Mouse (Mus musculus) frontal cortex, adult (tissue): ENCODE data around the gene Ncoa1.

Experiments used
- ATAC-seq: cut with Nextera tagmentation; 2 replicates; pipeline ENCODE4 v1.9.2; 2017; ENCODE audit warnings: mild to moderate bottlenecking, moderate library complexity, mixed read lengths; ENCODE audit not compliant: low TSS enrichment

The Ncoa1 gene

DNA sequence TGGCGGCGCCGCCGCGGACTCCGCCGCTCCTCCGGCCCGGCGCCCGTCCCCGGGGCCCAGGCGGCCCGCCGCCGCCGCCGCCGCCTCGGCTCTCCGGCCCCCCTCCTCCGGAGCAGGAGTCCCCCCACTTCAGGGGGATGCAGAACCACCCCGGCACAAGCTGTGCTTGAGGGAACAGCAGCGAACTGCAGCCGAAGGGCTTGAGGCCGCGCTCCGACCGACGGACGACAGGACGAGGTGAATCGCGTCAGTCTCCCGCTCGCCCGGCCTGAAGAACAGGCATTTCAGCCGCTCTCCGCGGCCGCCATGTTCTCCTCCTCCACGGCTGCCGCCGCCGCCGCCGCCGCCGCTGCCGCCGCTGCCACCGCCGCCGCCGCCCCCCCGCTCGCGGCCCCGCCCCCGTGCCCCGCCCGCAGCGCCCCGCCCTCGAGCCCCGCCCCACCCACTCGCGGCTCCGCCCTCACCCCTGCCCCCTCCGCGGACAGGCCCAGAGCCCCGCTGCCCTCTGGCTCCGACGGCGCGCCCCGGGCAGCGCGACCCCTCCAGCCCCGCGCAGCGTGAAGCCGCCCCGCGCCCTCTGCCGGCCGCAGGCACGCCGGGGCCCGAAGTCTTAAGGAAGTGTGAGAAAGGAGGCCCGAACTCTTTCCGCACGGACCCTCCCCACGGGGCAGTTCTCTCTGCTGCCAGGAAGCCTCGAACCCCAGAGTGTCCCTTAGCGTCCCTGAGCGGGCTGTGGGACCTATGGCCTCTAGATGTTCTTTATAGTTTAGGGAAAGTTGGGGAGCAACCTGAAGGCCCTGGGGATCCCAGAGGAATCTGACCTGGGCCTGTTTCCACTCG, at the start of gene Ncoa1:
Ncoa1 (minus strand) TSS at position 351 of the 840 bp plus-strand sequence.
- peak; percentile 35 for ATAC-seq

DNA sequence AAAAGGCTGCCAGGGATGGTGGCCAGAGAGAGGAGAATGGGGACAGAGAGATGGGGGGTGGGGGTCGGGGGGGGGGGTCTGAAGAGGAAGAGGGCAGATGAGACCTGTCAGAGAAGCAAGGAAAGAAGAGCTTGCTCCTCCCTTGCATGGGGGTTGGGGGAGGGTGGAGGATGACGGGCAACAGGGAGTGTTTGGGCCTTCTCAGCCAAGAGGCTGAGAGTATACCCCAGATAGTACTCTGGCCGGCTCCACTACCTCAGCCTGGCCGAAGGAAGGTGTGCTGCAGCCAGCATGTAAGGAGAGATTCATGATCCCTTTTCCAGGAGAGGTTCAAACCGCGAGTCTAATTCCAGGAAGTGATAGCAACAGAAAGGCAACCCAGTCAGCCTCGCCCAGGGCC, 47.6 kb upstream of the Ncoa1 start:
- no peak for ATAC-seq

DNA sequence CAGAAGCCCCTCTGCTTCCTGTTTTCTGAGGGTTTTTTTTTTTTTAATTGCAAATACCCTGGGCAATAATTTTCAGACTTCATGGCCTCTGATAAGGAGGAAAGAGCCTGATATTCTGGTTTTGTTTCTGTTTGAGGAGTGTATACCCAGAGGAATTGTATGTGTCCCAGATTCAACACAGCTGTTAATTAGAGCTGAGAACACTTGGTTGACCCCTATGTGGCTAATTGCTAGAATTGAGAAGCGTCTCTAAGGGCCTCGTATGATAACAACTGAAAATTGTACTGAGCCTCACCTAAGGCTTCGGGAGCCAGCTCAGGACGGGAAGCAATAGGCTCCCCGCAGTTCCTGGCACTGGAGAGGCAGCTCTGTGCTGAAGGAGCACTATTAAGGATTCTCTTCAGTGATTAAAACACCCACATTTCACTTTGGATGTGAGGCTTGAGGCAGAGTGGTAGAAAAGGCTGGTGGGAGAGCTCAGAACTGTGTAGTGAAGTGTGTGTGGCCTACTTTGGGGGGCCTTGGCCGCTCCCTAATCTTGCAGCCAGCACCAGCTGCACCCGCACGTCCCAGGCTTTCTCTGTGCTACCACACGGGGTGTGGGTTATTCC, 46.8 kb upstream of the Ncoa1 start:
- ATAC-seq = peak; percentile 77

DNA sequence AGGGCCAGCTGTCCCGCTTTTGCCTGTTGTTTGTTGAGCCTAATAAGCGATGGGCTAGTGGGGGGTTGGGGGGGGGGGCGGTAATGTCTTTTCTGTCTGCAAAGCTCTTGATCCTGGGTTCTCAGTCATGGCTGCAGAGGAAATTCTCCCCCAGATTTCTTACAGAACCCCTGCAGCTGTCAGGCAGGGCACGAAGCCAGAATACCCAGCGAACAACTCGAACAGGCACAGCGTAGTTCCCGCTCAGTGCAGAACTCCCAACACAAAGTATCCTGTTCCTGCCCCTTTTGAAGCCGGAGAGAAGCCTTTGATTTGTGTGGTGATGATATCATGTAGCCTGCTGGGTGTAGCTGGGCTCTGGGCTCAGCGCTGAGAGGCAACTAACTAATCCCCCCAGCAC, 46.2 kb upstream of the Ncoa1 start:
- ATAC-seq = peak; percentile 58

DNA sequence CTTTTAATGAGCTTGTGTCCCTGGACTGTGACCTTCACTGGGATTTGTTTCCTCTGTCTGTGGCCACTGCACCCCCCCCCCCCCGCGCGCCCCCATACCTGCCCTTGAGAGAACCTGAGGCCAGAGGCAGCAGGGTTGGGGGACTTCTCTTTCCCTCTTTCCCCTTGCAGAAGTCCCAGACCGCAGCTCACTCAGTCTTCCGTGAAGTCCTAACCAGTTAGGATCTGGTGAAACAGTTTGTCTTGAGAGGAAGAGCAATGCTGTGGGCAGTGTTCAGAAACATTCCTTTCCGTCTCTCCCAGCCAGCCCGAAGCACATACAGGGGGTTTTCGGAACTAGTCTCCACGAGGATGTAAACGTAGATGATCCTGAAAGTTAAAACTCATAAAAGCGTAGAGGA, 42.0 kb upstream of the Ncoa1 start:
- ATAC-seq = no peak

DNA sequence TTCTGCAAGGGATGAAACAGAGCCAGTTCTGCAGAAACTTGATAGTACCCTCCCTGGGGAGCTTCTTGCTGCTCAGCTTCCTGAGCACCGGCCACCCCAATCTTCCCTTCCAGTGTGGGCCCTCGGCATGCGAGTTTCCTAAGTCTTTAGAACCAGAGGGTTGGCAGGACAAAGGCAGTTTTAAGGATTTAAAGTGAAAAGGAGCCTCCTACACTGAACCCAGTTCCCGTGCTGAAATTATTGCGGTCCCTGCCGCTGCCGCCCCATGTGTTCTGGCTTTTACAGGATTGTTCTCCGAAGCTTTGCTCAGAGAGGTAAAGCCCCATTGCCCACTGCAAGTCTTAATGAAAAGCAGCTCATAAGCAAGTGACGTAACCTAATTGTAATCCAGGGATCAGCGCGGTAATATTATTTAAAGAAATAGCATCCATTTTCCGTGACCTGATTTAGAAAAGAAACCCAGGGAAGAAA, 32.6 kb upstream of the Ncoa1 start:
- peak; percentile 56 for ATAC-seq

DNA sequence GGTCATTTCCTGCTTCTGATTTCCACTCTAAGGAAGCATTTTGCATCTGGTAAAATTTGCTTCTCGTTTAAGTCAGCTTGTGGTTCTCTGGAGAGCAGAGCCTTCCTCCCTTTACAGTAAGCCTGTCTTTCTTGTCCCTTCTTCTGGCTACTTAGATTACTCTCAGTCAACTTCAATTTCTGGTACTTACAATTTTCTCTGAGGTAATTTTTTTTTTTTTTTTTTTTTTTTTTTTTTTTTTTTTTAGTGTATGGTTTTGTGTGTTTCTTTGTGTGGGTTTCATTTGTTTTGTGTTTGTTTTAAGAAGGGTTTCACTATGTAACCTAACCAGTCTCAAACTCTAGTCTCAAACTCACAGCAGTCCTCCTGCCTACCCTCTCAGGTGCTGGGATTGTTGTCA, 31.2 kb upstream of the Ncoa1 start:
- ATAC-seq = no peak

DNA sequence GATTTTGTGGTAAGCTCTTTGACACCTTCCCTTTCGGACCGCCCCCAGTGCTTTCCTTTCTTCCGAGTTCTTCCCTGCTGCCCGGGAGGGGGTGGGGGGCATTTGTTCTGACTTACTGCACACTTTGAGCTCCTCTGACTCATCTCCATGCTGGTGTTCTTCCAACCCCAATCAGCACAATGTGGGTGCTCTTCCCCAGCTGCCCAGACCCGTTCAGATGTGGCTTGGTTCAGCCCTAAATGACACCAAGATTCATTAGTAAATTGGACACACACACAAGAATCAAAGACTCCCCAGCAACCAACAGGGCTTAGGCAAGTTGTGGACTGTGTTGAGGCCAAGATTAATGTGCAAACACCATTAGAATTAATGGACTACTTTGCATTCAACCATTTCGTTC, 30.5 kb upstream of the Ncoa1 start:
- ATAC-seq = peak; percentile 66

DNA sequence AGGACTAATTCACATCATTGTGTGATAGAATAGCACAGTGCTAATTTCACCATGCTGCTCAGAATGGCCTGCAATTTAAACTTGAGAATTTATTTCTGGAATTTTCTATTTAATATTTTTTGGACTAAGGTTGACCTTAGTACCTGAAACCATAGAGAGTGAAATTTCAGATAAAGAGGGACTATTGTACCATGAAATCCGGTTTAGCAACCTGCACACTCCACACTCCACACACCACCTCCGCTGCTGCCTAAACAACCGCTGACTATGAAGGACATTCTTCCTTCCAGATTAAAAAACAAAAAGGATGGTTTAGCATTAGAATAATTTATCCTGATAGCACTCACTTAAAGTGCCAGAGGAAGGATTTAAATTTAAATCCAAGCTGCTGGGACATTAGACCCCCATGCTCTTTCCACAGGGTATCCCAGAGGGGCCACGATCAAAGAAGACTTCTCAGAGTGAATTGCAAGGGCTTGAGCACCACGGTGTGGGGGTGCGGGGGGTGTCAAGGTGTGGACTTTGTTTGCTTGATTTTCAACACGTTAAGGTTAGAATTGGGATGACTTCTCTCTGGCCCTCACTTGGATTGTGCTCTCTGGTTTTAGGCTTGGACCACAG, 29.9 kb upstream of the Ncoa1 start:
- no peak for ATAC-seq

DNA sequence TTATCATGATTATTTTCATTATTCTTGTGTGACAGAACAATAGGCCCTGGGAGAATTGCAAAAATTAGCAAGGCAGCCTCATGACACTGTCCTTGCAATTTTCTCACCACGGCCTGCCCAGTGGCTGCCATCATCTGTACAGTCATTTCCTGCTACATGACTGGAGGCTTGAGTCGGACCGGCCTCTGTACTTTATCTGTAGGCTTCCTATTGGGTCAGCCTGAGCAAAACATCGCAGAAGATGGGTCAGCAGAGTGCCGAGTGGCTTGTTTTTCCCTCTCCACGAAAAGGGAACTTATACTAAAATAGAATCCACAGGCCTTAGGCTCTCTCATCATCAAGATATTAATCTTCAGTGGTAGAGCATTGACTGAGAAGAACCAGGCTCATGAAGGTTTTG, 28.3 kb upstream of the Ncoa1 start:
- no peak for ATAC-seq

DNA sequence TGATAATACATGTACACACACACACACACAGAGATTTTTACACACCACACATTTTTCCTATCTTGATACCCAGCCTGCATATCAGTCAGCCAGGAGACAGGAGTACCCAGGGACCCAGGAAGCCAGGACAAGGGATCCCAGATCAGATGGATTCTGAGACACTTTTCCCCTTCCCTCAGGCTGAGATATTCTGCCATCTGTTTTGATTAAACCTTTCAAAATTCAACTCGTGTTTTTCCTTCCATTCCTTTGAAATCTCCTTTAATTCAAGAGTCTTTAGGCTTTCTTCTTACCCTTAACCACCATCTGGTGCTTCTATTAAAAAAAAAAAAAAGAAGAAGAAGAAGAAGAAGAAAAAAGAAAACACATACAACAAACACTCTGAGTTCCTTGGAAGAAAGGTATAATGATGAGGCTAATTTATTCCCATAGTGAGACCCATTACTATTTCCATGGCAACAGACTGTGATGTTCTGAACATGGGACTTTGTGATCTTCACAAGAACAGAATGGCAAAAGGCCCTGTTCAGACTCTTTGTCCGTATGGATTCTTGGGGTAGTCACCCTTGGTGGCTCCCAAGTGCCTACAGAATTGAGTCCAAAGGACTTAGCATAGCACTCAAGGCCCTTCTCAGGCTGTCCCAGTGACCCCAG, 26.8 kb upstream of the Ncoa1 start:
- ATAC-seq = no peak

DNA sequence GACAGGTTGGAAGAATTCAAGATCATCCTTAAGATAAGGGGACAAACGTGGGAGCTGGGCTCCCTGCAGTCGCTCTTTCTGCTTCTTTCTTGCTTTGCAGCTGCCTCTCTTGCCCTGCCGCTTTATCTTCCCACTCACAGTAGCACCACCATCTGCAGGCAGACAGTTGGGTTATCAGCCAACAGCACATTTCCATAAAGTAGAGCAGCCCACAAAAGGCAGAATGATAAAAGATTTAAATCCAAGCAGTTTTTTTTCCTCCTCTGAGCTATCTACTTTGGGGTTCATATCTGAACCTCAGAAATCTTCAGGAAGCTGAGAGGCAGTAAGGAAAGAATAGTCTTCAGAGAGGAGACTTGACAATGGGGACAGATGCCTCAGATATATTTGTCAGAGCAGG, 24.9 kb upstream of the Ncoa1 start:
- ATAC-seq = peak; percentile 95

DNA sequence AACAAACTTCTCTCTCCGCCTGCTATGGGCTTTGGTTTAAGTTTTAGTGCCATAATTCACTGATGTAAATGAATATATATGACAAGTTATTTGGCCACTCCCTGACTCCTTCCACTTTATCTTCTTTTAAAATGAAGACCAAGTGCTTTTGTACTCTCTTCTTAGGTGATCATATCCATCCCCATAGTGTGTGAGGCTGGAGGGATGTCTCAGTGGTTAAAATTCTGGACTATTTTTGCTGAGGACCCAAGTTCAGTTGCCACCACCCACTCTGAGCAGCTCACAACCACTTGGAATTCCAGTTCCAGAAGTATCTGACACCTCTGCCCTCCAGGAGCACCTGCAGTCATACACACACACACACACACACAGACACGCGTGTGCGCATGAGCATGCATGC, 23.5 kb upstream of the Ncoa1 start:
- no peak for ATAC-seq

DNA sequence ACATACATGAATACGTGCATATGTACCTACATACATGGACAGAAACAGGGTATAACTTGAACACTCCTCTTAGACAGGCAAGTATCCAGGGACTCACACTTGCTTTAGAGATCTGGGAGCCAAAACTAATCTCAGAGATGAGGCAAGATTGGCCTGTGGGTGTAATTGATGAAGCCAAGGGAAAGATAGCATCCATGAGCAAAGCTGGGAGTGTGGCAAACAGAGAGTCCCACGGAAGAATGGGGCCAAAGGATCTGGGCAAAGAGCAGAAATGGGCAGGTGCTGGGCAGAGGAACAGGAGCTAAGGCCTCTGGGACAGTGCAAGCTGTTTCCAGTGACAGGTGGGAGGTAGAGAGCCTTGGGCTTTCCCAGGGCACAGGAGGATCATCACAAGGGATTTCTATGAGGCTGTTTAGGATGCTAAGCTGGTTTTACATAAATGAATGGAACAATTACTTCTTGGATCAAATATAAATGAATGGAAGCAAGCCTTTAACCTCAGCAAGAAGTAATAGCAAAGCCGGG, 22.7 kb upstream of the Ncoa1 start:
- ATAC-seq = no peak

DNA sequence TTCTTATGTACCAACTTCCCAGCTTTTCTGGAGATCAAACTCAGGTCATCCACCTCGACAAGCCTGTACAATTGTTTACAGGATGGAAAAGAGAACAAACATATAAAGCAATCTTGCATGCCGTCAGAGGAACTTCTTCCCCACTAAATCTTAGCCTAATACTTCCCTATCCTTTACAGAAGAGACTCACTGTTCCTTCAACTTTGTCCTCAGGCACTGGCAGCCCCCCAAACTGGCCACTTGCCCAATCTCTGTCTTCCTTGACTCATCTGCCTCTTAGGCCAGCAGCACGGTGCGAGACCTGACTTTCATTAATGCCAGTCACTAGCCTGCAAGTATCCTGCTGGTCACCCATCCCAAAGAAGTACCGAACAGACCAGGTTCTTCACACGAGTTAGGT, 11.4 kb upstream of the Ncoa1 start:
- no peak for ATAC-seq

DNA sequence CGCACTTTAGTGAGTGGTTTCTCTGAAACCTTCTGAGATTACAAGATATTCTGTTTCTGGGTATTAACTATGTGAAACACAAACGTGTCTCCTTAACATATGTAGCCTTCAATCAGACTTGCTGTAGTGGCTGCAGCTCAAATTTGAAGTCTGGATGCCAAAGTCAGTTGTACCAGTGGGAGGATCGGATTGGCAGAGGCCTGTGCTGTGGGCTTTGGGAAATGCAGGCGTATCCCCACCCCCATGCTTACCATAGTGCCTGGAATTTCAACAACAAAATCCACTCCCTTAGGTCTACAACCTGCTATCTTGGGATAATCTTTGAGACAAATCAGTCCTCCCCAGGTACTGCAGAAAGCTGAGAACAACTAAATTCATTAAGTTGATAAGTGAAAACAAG, 6.4 kb upstream of the Ncoa1 start:
- 0 out of 2 replicates have a peak, but pooled peaks have one; percentile 16 for ATAC-seq

DNA sequence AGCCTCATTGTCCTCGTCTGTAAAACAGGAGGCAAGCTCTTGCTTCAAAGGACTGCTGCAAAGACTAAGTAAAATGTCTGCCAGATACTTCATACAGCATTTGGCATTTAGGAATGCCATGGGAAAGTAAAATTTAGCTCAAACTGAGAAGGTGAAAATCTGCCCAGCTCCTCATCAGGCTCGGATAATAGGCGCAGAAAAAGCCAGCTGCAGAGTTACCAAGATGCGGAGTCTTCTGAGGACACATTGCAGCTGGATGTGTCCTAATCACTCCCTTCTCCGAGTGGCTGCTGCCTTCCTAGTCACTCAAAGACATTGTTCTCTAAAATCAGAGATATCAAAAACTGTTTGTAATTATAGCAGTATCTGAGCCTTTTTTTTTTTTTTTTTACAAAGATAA, 4.7 kb upstream of the Ncoa1 start:
- ATAC-seq = peak; percentile 39; the same call in 1 of the 2 replicates

DNA sequence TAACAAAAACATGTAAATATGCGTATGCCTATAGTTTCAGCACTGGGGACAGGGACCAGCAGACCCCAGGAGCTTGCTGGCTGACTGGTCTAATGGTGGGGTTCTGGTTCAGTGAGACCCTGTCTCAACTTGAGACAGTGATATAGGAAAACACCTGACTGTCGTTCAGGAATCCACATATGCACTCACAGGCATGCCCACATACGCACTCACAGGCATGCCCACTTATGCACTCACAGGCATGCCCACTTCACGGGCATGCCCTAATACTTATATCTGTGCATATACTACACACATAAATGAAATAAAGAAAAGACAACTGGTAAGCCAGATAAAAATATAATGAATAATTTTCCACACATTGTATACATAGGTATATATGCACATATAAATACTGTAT, 3.3 kb upstream of the Ncoa1 start:
- ATAC-seq = no peak

DNA sequence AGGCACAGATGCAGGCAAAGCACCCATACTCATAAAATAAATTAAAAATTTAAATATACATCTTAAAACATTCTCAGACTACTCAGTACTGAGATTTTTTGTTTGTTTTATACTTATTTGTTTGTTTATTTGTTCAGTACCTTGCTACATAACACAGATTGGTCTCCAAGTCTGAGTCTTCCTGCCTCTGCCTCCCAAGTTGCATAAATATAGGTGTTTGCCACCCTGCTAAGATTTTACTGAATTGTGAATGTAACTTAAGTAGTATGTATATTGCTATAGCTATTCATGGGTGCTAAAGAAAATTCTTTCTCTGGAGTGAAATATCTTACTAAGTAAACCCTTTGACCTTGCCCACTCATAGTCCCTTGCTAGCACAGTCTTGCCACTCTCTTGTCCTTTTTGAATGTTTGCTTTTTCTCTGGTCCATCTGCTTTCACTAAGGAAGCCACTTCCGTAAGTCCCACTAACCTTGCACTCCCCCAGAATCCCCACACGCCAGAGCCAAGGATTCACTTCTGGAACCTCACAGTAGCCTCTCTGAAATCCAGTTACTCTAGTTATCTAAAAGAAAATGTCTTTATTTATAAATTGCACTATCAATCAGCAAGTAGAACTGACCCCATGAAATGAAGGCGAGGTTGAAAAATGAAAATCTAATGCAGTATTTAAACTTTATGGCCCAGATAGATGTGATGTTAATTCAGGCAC, 2.3 kb upstream of the Ncoa1 start:
- ATAC-seq = no peak

DNA sequence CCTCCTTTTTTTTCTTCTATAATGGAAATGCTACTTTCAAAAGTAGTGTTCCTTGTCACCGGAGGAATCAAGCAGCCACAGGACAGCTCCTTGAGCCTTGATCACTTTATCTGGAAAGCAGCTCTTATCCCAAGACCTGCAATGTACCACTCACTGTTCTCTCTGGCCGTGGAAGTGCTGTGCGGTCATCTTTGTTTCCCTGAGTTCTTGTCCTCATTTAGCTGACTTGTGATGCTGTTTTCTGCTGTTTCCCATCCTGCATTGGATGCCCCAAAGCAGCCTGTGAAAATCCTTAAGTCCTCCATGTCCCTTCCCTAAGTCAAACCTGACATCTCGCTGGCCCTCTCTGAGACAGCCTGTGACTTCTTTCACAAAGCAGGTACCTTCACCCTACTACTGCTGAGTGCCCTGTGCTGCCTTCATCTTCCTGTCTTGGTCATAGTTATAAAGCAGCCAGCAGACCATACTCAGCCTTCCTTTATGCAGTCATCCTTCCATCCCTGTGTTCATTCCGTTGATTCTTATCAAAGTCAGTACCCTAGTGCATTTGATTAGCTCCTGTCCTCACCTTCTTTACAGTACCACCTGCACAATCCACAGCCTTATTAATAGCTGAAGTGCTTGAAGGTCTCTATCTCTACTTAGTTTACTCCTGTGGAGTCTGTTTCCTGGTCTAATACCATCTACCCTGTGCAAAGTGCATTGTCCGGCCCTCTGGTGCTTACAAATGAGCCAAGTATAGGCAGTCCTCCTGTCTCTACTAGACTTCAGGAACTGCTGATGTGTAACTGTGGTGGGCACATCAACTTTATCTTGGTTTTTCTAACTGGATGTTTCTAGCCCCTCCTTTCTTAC, 1.2 kb upstream of the Ncoa1 start:
- no peak for ATAC-seq
